Mouse (Mus musculus) MN1 (cell line): Measurements from ENCODE around the gene Rhod.
"Not testable (repeated sequence)": the region's sequence is repeated elsewhere in the genome, so short reads cannot be mapped to it uniquely, and the experiment has no call there.

Experiments
- DNase-seq: peaks from one replicate; pipeline ENCODE4 v3.0.0-alpha.2; 2016; ENCODE audit warnings: low spot score

Gene Rhod

GRCm38 (mm10) chr19:4439161-4439801, at the start of gene Rhod:
Gene Rhod (minus strand): TSS chr19:4439432.
- DNase-seq: no peak

- DNase-seq: no peak
These were observed 48.6 kb upstream of the Rhod start for GRCm38 (mm10) chr19:4487877-4488276.

- DNase-seq: no peak
These were observed 45.8 kb upstream of the Rhod start for GRCm38 (mm10) chr19:4485006-4485405.

GRCm38 (mm10) chr19:4482111-4482859, 43.1 kb upstream of the Rhod start:
- no peak for DNase-seq

- no peak for DNase-seq
These were observed 42.1 kb upstream of the Rhod start for GRCm38 (mm10) chr19:4481326-4481725.

GRCm38 (mm10) chr19:4480041-4480440, 40.8 kb upstream of the Rhod start:
- DNase-seq: no peak

- no peak for DNase-seq
These were observed 38.9 kb upstream of the Rhod start for GRCm38 (mm10) chr19:4478190-4478516.

- peak; percentile 62 for DNase-seq
These were observed 38.3 kb upstream of the Rhod start, which contains the start of gene Syt12 for GRCm38 (mm10) chr19:4477345-4478189. Gene Syt12 (minus strand): TSS chr19:4477447.

- no peak for DNase-seq
These were observed 37.5 kb upstream of the Rhod start for GRCm38 (mm10) chr19:4476601-4477257.

- DNase-seq: no peak
These were observed 36.1 kb upstream of the Rhod start for GRCm38 (mm10) chr19:4475224-4475925.

GRCm38 (mm10) chr19:4474739-4475138, 35.5 kb upstream of the Rhod start:
- no peak for DNase-seq

GRCm38 (mm10) chr19:4473549-4473948, 34.3 kb upstream of the Rhod start:
- DNase-seq: no peak

- DNase-seq: no peak
These were observed 29.1 kb upstream of the Rhod start for GRCm38 (mm10) chr19:4468363-4468762.

GRCm38 (mm10) chr19:4464666-4465065, 25.4 kb upstream of the Rhod start:
- DNase-seq: no peak

- DNase-seq: no peak
These were observed 22.7 kb upstream of the Rhod start for GRCm38 (mm10) chr19:4461981-4462380.

- no peak for DNase-seq
These were observed 17.0 kb upstream of the Rhod start for GRCm38 (mm10) chr19:4456227-4456626.

GRCm38 (mm10) chr19:4455071-4455800, 16.0 kb upstream of the Rhod start:
- no peak for DNase-seq

GRCm38 (mm10) chr19:4454040-4454439, 14.8 kb upstream of the Rhod start:
- not testable (repeated sequence) for DNase-seq

GRCm38 (mm10) chr19:4452525-4452924, 13.3 kb upstream of the Rhod start:
- no peak for DNase-seq

GRCm38 (mm10) chr19:4451965-4452364, 12.7 kb upstream of the Rhod start:
- DNase-seq: no peak

- DNase-seq: no peak
These were observed 11.9 kb upstream of the Rhod start for GRCm38 (mm10) chr19:4451098-4451497.
